Mouse (Mus musculus) olfactory bulb, adult 2 months (tissue): ENCODE data around the gene St5.

Experiments used
- CTCF ChIP-seq: fragments of 200-500 bp; IDR thresholded peaks from 2 replicates; pipeline ENCODE4 v1.5.1; 2012; ENCODE audit warnings: low read depth, mild to moderate bottlenecking, low read length, moderate library complexity; ENCODE audit not compliant: insufficient read depth
- POLR2A ChIP-seq: fragments of 200-500 bp; IDR thresholded peaks from 2 replicates; pipeline ENCODE4 v1.6.1; 2012; ENCODE audit warnings: mild to moderate bottlenecking, low read depth, low read length, moderate library complexity; ENCODE audit not compliant: insufficient read depth

DNA sequence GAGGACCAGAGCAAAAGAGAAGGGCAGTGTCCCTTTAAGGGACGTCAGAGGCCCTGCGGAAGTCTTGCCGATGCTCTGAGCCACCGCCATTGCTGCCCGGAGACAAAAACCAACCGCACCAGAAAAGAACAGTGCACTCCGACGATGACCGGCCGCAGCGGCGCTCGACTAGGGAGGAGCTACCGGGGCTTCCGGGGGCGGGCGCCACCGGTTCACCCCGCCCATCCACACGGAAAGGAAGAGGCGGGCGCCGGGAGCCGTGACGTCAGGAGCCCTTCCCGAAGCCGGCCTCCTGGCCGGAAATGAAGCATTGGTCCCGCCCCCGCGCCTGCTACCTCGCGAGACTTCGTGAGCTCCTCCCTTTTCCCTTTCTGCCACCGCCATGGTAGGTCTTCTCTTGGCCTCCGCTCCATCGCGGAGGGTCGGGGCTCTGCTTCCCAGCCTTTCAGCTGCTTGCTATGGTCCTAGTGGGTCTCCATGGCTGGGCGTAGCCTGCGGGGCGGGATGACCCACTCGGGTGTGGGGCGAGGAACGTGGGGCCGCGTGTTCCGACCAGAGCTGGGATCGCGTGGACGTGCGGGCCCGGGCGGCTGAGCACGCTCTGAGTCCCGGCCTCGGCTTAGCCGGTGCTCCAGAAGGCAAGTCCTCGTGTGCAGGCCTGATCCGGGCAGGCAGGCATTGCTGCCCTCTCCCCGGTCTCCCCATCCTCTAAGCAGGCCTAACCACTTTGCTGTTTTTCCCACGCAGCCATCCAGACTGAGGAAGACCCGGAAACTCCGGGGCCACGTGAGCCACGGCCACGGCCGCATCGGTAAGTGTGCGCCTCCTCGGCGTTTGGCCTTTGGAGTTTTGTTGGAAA, 184.3 kb downstream of the St5 start, which contains the start of gene Rpl27a:
- TF ChIP-seq CTCF (0 out of 2 replicates have a peak, but pooled peaks have one; percentile 2), POLR2A (peak; percentile 98)
